Mouse (Mus musculus) heart, postnatal 0 days (tissue): ENCODE measurements at regions not wholly inside any gene's neighbourhood (a gene's known extent, or its start where the extent isn't known, plus 50 kb on each side); places are given as distances from the start of the nearest gene placed in this dataset.

Experiments used
- CTCF ChIP-seq: IDR thresholded peaks from 2 replicates; pipeline ENCODE4 v1.5.1; 2016; ENCODE audit warnings: antibody characterized with exemption, control low read depth, low read depth
- EP300 ChIP-seq: IDR thresholded peaks from 2 replicates; pipeline ENCODE4 v1.6.1; 2016; ENCODE audit warnings: antibody characterized with exemption, low read depth

DNA sequence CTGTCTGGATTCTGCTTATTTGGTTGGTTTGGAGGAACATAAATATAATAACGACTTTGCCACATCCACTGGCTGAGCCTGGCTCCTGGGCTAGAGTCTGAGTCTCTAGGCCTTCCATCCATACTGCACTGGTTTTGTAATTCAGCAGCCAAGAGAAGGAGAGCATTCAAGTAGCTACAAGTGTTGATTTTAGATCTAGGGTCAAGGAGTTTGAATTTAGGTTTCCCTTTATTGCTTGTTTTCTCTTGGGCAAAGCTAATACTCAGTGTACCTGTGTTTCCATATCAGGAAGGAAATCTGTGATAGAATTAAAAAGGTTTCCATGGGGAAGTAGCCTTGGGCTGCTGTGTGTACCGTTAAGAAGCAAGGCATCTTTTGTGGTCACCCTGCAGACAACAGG lies 234.0 kb upstream of the Ttc29 start:
- no peak for TF ChIP-seq CTCF
- TF ChIP-seq EP300 = no peak
